Mouse (Mus musculus): ENCODE data around the gene Atp1a4. TPM values are rescaled to one million over a fixed set of nuclear protein-coding genes. Genes with fewer than 3 reads are reported as not detected.

Gene Atp1a4
- total RNA-seq, 2 experiments from 2014 or later, result 0.11 TPM; not detected in 1

GRCm38 (mm10) chr1:172197851-172198250 lies 60.4 kb downstream of the Atp1a4 start:
- DNase-seq, result no peak

DNA sequence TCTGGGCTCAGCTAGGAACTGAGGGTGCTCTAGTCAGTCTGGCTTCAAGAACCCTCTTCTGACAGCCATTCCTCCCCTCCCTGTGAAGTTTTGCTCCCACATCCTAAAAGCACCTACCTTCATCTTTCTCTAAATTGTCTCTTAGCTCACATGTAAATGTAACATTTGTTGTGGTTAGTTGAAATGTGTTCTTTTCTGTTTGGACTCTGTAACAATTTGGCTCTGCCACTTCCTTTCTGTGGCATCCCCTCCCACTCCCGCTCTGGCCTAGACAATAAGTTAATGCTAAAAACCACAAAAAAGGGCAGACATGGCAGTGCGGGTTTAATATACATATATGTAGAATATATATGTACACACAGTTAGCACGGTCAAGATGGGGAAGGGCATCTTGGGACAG lies 61.1 kb downstream of the Atp1a4 start:
- DNase-seq, result no peak

DNA sequence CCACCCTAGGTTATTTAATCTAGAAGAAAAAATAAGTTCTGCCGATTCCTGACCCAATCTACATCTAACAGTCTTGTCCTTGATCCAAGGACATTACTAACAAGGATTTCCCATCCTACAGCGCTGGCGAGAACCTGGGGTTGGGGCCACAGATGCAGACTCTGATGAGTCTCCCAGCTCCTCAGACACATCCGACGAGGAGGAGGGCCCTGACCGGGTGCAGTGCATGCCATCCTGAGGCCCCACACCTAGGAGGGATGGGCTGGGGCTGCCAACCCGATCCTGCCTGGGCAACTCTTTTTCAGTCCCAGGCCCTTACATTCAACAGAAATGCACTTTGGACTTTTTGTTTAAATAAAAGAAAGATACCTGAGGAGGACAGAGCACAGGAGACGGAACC lies 63.8 kb downstream of the Atp1a4 start:
- no peak for DNase-seq

GRCm38 (mm10) chr1:172192217-172192616 lies 66.0 kb downstream of the Atp1a4 start:
- no peak for DNase-seq

DNA sequence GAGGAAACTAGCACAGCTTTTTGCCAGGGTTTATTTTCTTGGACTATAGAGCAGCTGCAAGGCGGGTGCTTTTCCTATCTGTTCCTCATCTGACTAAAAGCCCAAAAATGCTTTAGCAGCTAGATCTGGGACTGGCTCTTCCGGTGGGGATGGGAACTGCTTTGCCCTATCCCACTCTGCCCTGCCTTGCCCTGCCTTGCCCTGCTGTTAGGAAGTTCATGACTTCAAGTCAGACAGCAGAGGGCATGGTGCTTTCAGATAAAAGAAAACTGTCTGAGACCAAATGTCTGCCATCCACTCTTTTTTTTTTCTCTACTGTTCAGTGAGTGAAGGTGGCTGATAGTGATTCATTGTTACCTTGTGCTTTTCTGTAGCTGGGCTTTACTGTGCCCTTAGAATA lies 66.6 kb downstream of the Atp1a4 start:
- DNase-seq, result no peak

GRCm38 (mm10) chr1:172188891-172189290 lies 69.3 kb downstream of the Atp1a4 start:
- peak; percentile 54 for DNase-seq

GRCm38 (mm10) chr1:172186401-172187289 lies 71.6 kb downstream of the Atp1a4 start:
- DNase-seq, result no peak

DNA sequence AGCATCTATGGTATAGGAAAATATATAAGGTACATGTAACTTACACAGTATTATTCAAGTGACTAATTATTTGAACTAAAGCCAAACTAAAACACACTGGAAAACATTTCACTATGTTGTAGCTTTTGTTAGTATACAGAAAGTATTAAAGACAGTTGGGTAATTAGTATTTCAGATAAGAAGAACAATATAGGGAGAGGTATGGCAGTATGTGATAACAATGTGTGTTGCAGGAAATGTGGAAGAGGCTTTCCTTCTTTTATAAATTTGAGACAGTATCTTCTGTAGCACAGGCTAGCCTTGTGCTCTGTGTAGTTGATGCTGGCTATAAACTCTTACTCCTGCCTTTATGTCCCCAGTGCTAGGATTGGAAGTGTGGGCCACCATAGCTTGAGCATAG lies 74.3 kb downstream of the Atp1a4 start:
- DNase-seq, result no peak

DNA sequence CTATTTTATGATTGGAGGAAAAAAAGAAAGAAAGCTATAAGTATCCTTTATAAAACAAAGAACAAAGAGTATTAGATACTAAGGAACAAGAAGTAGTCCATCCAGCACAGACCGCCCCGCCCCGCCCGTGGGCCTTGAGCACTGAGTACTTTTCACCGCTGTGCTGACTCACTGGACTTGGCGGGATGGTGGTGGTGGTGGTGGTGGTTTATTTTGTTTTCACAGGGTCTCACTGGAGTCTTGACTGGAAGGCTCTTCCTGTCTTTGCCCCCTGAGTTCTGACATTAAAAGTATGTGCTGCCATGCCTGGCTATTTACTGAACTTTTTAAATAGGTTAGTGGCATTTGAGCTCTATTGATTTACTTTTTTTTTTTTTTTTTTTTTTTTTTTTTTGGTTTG lies 75.2 kb downstream of the Atp1a4 start:
- no peak for DNase-seq

DNA sequence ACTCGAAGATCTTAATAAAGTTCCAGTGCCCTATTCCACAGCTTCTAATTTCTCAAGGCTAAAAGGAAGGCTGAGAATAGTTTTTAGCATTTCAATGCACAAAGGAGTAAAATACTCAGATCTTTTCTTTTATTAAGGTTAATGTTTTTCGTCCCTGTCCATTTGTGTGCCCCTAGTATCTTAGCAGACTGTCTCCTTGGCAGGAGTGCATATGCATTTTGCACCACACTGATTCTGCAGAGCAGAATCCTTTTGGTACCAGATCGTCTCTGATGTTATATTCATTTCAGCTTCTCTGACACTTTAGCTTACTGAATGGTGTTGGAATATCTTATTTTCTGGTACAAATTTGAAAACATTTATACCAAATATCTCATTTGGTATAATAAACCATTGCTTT lies 76.4 kb downstream of the Atp1a4 start:
- no peak for DNase-seq

DNA sequence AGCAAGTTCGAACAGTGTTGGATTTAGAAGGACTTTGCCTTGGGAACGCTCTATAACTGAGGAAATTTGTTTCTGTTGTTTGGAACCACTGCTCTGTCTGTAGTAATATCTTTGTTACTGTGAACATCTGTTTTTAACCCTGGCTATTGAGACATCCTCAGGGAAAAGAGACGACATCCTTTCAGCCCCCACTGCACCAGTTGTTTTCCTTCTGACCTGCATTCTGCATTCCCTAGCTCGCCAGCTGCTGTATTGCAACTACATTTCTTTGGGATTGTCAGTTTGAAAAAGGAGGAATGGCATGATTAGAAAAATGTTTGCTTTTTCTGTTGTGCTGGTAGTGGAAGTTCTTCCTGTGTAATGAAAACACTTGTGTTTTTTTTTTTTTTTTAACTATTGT lies 77.3 kb downstream of the Atp1a4 start:
- DNase-seq, result no peak

DNA sequence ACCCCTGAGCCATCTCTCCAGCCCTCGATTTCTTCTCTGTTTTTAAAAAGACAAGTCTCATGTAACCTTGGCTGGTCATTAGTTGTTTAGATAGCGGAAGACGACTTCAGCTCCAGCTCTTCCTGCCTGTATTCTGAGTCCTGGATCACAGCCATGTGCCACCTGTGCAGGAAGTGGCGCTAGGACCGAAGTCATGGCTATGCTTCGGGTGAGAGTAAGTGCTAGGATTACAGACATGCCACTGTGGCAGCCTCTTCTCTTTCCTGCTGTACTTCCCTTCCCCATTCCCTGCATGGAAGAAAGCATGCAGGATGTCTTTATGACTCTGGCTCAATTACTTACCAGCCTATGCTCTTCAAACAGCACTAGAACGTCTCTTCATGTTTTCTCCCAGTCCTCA lies 79.1 kb downstream of the Atp1a4 start:
- DNase-seq, result no peak

DNA sequence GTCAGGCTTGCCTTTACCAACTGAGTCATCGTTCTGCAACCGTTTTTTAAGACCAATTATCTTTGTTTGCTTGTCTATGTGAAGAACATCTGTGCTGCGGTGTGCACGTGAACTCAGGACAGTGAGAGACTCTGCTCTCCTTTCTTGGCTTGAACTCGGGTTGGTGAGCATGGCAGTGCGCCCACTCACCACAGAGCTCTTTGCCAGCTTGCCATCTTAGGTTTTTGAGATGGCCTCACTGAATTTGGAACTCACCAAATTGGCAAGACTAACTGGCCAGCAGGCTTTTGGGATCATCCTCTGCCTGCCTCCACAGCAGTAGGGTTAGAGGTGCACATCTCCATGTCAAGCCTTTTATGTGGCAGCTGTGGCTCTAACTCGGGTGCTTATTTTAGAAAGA lies 80.4 kb downstream of the Atp1a4 start:
- DNase-seq, result no peak

Other genes starting within 250 kb of the Atp1a4 start
- gene Vangl2, start 230.0 kb downstream of the Atp1a4 start, total RNA-seq (2021), result 10 to 100 TPM; 12.3 to 12.4 TPM
- not detected for gene Nhlh1, start 200.8 kb downstream of the Atp1a4 start, total RNA-seq (2021)
- gene Copa, start 175.9 kb downstream of the Atp1a4 start, total RNA-seq (2021), result 100 to 1,000 TPM; 160 to 167 TPM
- gene Ncstn, start 175.6 kb downstream of the Atp1a4 start, total RNA-seq (2021), result 10 to 100 TPM; 65.6 to 67.4 TPM
- 100 to 1,000 TPM; 129 to 134 TPM for gene Pex19, start 131.7 kb downstream of the Atp1a4 start, total RNA-seq (2021)
- 100 to 1,000 TPM; 114 to 115 TPM for gene Dcaf8, start 110.3 kb downstream of the Atp1a4 start, total RNA-seq (2021)
- 100 to 1,000 TPM; 140 to 147 TPM for gene Pea15a, start 51.6 kb downstream of the Atp1a4 start, total RNA-seq (2021)
- gene Casq1, start 38.5 kb downstream of the Atp1a4 start, total RNA-seq (2021), result 10 to 100 TPM; 11.9 to 18.1 TPM
- 10 to 100 TPM; 19.1 to 20.1 TPM for gene Igsf8, start 3.2 kb upstream of the Atp1a4 start, total RNA-seq (2021)
- 10 to 100 TPM; 81.9 to 82.8 TPM for gene Atp1a2, start 39.6 kb upstream of the Atp1a4 start, total RNA-seq (2021)
- not detected for gene Kcnj9, start 70.9 kb upstream of the Atp1a4 start, total RNA-seq (2021)
- under 1 TPM; 0.11 to 0.14 TPM for gene Kcnj10, start 82.8 kb upstream of the Atp1a4 start, total RNA-seq (2021)
- 10 to 100 TPM; 10.1 to 11.4 TPM for gene Pigm, start 118.1 kb upstream of the Atp1a4 start, total RNA-seq (2021)
- gene Slamf9, start 216.9 kb upstream of the Atp1a4 start, total RNA-seq (2021), result 1 to 10 TPM; 1.4 to 1.8 TPM
- 1 to 10 TPM; 2.5 to 3.1 TPM for gene Igsf9, start 223.4 kb upstream of the Atp1a4 start, total RNA-seq (2021)
- 100 to 1,000 TPM; 230 to 244 TPM for gene Tagln2, start 241.6 kb upstream of the Atp1a4 start, total RNA-seq (2021)